Comparison of ENCODE assay signal across 10 mouse cellular contexts in the genomic region with DNA sequence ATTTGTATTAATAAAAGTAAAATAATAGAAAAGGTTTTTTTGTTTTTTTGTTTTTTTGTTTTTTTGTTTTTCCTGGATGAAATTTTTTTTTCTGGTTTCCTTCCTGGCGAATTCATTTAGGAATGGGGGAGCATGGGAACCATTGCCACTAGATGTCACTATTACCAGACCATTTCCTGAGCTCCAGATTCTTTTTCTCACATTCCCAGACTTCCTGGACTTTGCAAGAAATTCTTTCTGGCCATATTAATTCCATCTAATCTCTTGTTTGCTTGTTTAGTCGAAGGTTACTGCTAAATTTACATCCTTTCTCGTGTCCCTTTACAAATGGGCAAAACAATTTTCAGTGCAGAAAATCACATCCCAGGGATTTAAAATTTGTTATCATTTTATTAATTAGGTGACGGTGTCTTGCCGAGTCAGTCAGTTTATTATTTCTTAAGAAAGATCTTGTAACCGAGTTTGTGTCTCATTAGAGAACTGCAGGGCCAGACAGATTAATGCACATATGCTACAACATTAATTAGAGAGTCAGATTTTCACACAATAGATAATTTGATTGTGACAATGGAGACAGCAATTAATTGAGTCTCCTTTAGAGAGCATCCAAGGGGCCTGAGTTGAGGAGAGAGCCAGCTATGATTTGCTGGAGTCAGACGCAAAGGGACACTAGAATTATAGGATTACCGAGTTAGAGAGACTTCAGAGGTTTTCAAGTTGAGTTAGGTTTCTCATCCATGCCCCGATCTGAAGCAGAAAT.
DNase-seq lines count a peak whose midpoint lies in the region; ATAC-seq and TF ChIP-seq lines count a peak whose summit lies in the region.
"Had no signal": no experiment of that assay in that cellular context is flagged by ENCODE, and none has a peak within 500 bp of the region (broad histone marks: within the 10 kb centered on the region; RNA-seq: fewer than 3 reads in every experiment).

No protein-coding gene starts in this region.

- DNase-seq in kidney, postnatal 0 days (ENCODE audit: low spot score) = peak; percentile 87
- DNase-seq in kidney, adult 11 months = no peak
- DNase-seq in ES-CJ7 (ENCODE audit: low read depth, low spot score) (peak; percentile 9), ZHBTc4 (ENCODE audit: low read depth, low spot score) (peak; percentile 1)
- peak; percentile 70 for DNase-seq in hindbrain, embryonic 14.5 days (ENCODE audit: low spot score)
- DNase-seq in right cerebral cortex, postnatal 4 days = no peak
- DNase-seq: cerebellum, adult 9-11 months; thymus, postnatal 25 days had no signal

- H3K4me1 ChIP-seq in kidney, postnatal 0 days (replicated peaks; ENCODE audit: insufficient read depth, low read length) = no peaks in the 10 kb centered on the region
- no peaks in the 10 kb centered on the region for H3K4me1 ChIP-seq in hindbrain, embryonic 14.5 days (replicated peaks; ENCODE audit: control insufficient read depth, insufficient read depth, low read length)

- no peak for ATAC-seq in kidney, postnatal 0 days (replicated peaks; ENCODE audit: low FRiP score, low read depth)
- ATAC-seq in hindbrain, embryonic 14.5 days (ENCODE audit: low FRiP score) = no peak
- no peak for ATAC-seq in megakaryocyte, adult 5-6 weeks (ENCODE audit: poor library complexity, severe bottlenecking)

- H3K4me3 ChIP-seq in kidney, postnatal 0 days (replicated peaks; ENCODE audit: low read depth, low read length) = no peak overlapping the region
- no peak overlapping the region for H3K4me3 ChIP-seq in hindbrain, embryonic 14.5 days (replicated peaks; ENCODE audit: low read length)

- H3K36me3 ChIP-seq in kidney, postnatal 0 days (ENCODE audit: insufficient read depth, low read length) = no peaks in the 10 kb centered on the region
- no peaks in the 10 kb centered on the region for H3K36me3 ChIP-seq in hindbrain, embryonic 14.5 days (replicated peaks; ENCODE audit: control insufficient read depth, insufficient read depth)

- no peak overlapping the region for H3K9ac ChIP-seq in kidney, postnatal 0 days (ENCODE audit: low read depth, low read length)
- no peak overlapping the region for H3K9ac ChIP-seq in hindbrain, embryonic 14.5 days

- no peak overlapping the region for H3K4me2 ChIP-seq in kidney, postnatal 0 days (ENCODE audit: low read length)
- peak overlapping the region; percentile 24 for H3K4me2 ChIP-seq in hindbrain, embryonic 14.5 days (replicated peaks)

- no peaks in the 10 kb centered on the region for H3K27me3 ChIP-seq in kidney, postnatal 0 days (ENCODE audit: insufficient read depth, low read length)
- no peaks in the 10 kb centered on the region for H3K27me3 ChIP-seq in hindbrain, embryonic 14.5 days (ENCODE audit: control insufficient read depth, insufficient read depth, low read length)

- H3K27ac ChIP-seq in kidney, postnatal 0 days = no peak overlapping the region
- H3K27ac ChIP-seq in hindbrain, embryonic 14.5 days = no peak overlapping the region
- H3K27ac ChIP-seq: macrophage had no signal

- WGBS in kidney, postnatal 0 days = 40% methylated on average over 9 of the region's 9 CpGs
- 32% methylated on average over 9 of the region's 9 CpGs for WGBS in hindbrain, embryonic 14.5 days

- no peaks in the 10 kb centered on the region for H3K9me3 ChIP-seq in kidney, postnatal 0 days (replicated peaks; ENCODE audit: low read length)
- no peaks in the 10 kb centered on the region for H3K9me3 ChIP-seq in hindbrain, embryonic 14.5 days (ENCODE audit: control insufficient read depth, low read length)

- TF ChIP-seq CTCF in kidney, postnatal 0 days (IDR thresholded peaks at IDR 0.05; ENCODE audit: low read depth) = peak; percentile 65

Comparison
In these comparisons a context has a peak if more than half of its experiments do, and no peak if none do; other contexts are left out.
1. DNase-seq: peak in kidney, postnatal 0 days (single experiment), ES-CJ7 (single experiment), ZHBTc4 (single experiment) and hindbrain, embryonic 14.5 days (single experiment); none in kidney, adult 11 months (single experiment) and right cerebral cortex, postnatal 4 days (single experiment).